Mouse (Mus musculus) embryonic fibroblast, embryonic 13.5 days (primary cell): ENCODE results near the gene Aire. TPM values are rescaled to one million over a fixed set of nuclear protein-coding genes. Genes with fewer than 3 reads are reported as not detected.

Experiments
- H3K27ac ChIP-seq: 2 replicates; pipeline ENCODE4 v1.5.1; 2012; ENCODE audit warnings: low read length, control low read depth, inconsistent platforms; ENCODE audit not compliant: insufficient read depth
- H3K4me1 ChIP-seq: 2 replicates; pipeline ENCODE4 v1.6.1; 2011; ENCODE audit warnings: low read length; ENCODE audit not compliant: control insufficient read depth, insufficient read depth
- H3K4me3 ChIP-seq: 2 replicates; pipeline ENCODE4 v1.5.1; 2011; ENCODE audit warnings: mild to moderate bottlenecking, control low read depth, low read length; ENCODE audit not compliant: insufficient read depth
- CTCF ChIP-seq: IDR thresholded peaks from 2 replicates; pipeline ENCODE4 v1.5.1; 2011; ENCODE audit warnings: mild to moderate bottlenecking, control low read depth, low read length, moderate library complexity, borderline replicate concordance; ENCODE audit not compliant: insufficient read depth
- POLR2A ChIP-seq: IDR thresholded peaks from 2 replicates; pipeline ENCODE4 v1.6.1; 2011; ENCODE audit warnings: low read depth, mild to moderate bottlenecking, control low read depth, low read length, moderate library complexity
- polyA plus RNA-seq: library from polyadenylated mRNA; stranded (reverse); fragments of >200 nt; gene quantifications from 2 replicates; pipeline ENCODE4 v1.2.4, GENCODE M21; 2011; ENCODE audit warnings: low read depth; ENCODE audit not compliant: missing spikeins, insufficient read length

Gene Aire
- polyA plus RNA-seq, 1 experiment: not detected

GRCm38 (mm10) chr10:78000200-78000599, 43.2 kb downstream of the Aire start:
- Histone ChIP-seq H3K4me3 (no peak overlapping the region), H3K4me1 (no peaks in the 10 kb centered on the region), H3K27ac (no peak overlapping the region)
- no peak for TF ChIP-seq CTCF
- TF ChIP-seq POLR2A: no peak

- H3K4me3 ChIP-seq: no peak overlapping the region
- no peak overlapping the region for H3K27ac ChIP-seq
- no peak for TF ChIP-seq CTCF
- no peak for TF ChIP-seq POLR2A
- no peaks in the 10 kb centered on the region for H3K4me1 ChIP-seq
Observed at GRCm38 (mm10) chr10:77995639-77996038, 47.8 kb downstream of the Aire start.

GRCm38 (mm10) chr10:77985775-77986174, 57.6 kb downstream of the Aire start:
- H3K4me3 ChIP-seq: no peak overlapping the region
- H3K4me1 ChIP-seq: no peaks in the 10 kb centered on the region
- H3K27ac ChIP-seq: no peak overlapping the region
- TF ChIP-seq CTCF (no peak), POLR2A (no peak)

GRCm38 (mm10) chr10:77984660-77985059, 58.8 kb downstream of the Aire start:
- no peaks in the 10 kb centered on the region for H3K4me1 ChIP-seq
- H3K27ac ChIP-seq: no peak overlapping the region
- TF ChIP-seq CTCF: peak; percentile 50; the same call in 1 of the 2 replicates
- no peak for TF ChIP-seq POLR2A
- no peak overlapping the region for H3K4me3 ChIP-seq

Other genes with a start within 250 kb of the Aire start
- gene Gm9639, start 248.5 kb downstream of the Aire start, polyA plus RNA-seq: not detected in 2 replicates
- gene Gm19668, start 244.5 kb downstream of the Aire start, polyA plus RNA-seq: not detected in 2 replicates
- not detected in 2 replicates for gene Gm9507, start 231.8 kb downstream of the Aire start, polyA plus RNA-seq
- not detected in 2 replicates for gene Gm2696, start 228.9 kb downstream of the Aire start, polyA plus RNA-seq
- not detected in 2 replicates for gene Krtap10-4, start 216.5 kb downstream of the Aire start, polyA plus RNA-seq
- not detected in 2 replicates for gene Krtap10-10, start 207.7 kb downstream of the Aire start, polyA plus RNA-seq
- not detected in 2 replicates for gene Gm36176, start 196.8 kb downstream of the Aire start, polyA plus RNA-seq
- gene Gm10318, start 190.8 kb downstream of the Aire start, polyA plus RNA-seq: not detected in 2 replicates
- not detected in 2 replicates for gene Gm3285, start 181.6 kb downstream of the Aire start, polyA plus RNA-seq
- 1.8 and 1.9 TPM in 2 replicates for gene Lrrc3, start 141.1 kb downstream of the Aire start, polyA plus RNA-seq
- not detected in 2 replicates for gene Trpm2, start 73.0 kb downstream of the Aire start, polyA plus RNA-seq
- 10.5 and 11.9 TPM in 2 replicates for gene 1810043G02Rik, start 65.1 kb downstream of the Aire start, polyA plus RNA-seq
- 46.8 and 59.8 TPM in 2 replicates for gene Pfkl, start 33.5 kb downstream of the Aire start, polyA plus RNA-seq
- 0.45 and 1.6 TPM in 2 replicates for gene Dnmt3l, start 1.7 kb downstream of the Aire start, polyA plus RNA-seq
- 0.98 TPM in 1 of 2 replicates, not detected in the other for gene Icosl, start 25.7 kb upstream of the Aire start, polyA plus RNA-seq
- gene D10Jhu81e, start 126.2 kb upstream of the Aire start, polyA plus RNA-seq: 26.5 and 28.8 TPM in 2 replicates
- gene Pwp2, start 141.5 kb upstream of the Aire start, polyA plus RNA-seq: 9.1 and 10.8 TPM in 2 replicates
- 28.8 and 31.0 TPM in 2 replicates for gene Trappc10, start 201.0 kb upstream of the Aire start, polyA plus RNA-seq